Mouse (Mus musculus): ENCODE measurements around the gene Tns1. TPM values are rescaled to one million over a fixed set of nuclear protein-coding genes. Genes with fewer than 3 reads are reported as not detected.

Tns1 gene
- total and polyA plus RNA-seq, 3 experiments, result 0.40 to 3.6 (median 0.89) TPM

DNA sequence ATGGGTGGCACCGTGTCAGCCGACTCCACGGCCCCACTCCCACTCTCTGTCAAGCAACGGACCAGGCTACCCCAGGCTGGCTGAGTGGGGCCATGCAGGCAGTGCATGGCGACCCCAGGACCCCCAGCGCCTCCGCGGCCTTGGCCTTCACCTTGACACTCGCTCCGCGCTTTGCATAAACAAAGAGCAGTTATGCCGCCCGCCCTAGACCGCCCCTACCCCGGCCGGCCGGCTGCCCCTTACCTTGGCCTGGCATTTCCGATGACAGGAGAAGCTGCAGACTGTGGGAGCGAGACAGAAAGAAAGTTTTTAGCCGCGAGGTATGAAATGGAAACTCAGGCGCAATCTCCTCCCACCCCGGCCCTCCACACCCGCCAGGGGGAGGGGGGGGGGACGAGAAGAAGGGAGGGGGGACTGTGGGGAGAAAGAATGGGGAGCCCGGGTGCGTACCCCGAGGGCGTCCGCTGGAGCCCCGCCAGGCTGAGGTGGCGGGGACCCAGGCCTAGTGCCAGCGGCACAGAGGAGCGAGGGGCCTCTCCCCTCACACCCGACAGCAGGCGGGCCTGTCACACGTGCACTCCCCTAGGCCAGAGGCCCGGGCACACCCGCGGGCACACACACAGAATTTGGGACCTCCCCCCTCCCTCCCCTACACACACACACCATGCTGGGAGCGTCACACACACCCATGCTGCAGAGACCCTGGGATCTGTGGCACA lies 55.7 kb downstream of the Tns1 start:
- Histone ChIP-seq H3K9ac (ENCODE audit: insufficient read depth, low read depth) (no peak overlapping the region), H3K27ac (ENCODE audit: insufficient read depth, low read depth) (no peak overlapping the region), H3K9me3 (replicated peaks; ENCODE audit: low read length) (no peaks in the 10 kb centered on the region), H3K27me3 (replicated peaks) (peaks cover 17% of the 10 kb centered on the region), H3K4me1 (ENCODE audit: control insufficient read depth in 1 of 2, insufficient read depth in 2 of 2) (no peaks in the 10 kb centered on the region), H3K79me2 (replicated peaks; ENCODE audit: control insufficient read depth, extremely low read depth, insufficient read depth, poor library complexity, severe bottlenecking) (no peaks in the 10 kb centered on the region), H3K4me2 (ENCODE audit: insufficient read depth, low read depth, poor library complexity, severe bottlenecking) (peak overlapping the region; percentile 61), H3K36me3 (replicated peaks in 1 of 2; ENCODE audit: control insufficient read depth in 1 of 2, insufficient read depth in 1 of 2, low read length in 1 of 2) (no peaks in the 10 kb centered on the region), H3K4me3 (replicated peaks in 1 of 3; ENCODE audit: low read depth in 2 of 3, low read length in 2 of 3, poor library complexity in 1 of 3) (no peak overlapping the region)
- TF ChIP-seq HCFC1 (IDR thresholded peaks at IDR 0.05; ENCODE audit: low read depth, low read length), result no peak
- TF ChIP-seq MXI1 (IDR thresholded peaks at IDR 0.05; ENCODE audit: low read depth, low read length), result no peak
- TF ChIP-seq JUND (conservative IDR thresholded peaks at IDR 0.05; ENCODE audit: low read depth, low read length), result no peak
- DNase-seq (ENCODE audit: extremely low read depth), result no peak
- in situ Hi-C loops (cut with MboI; ENCODE audit: low pct_ligation_motif_present, low pct_unique_long_range_greater_than_20kb, low sequenced_read_pairs) (no loop called here), dilution Hi-C loops (cut with MboI; ENCODE audit: extremely low pct_ligation_motif_present, extremely low pct_unique_long_range_greater_than_20kb, low sequenced_read_pairs) (no loop called here)

DNA sequence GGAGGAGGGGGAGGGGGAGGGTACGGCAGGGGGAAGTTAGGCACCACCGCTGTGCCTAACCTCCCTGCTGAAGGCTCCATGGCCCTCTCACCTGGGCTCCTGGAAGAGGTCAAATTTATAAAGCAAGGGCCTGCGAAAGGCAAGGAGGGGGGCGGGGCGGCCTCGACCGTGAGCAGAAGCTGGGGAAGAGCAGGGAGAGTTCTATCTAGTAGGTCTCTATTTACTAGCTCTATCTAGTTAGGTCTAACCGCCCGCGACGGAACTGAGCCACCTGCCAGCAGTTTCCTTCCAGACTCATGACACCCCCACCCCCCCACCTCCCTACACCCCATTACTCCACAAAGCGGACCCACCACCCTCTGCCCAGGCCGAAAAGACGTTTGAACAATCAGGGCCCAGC lies 56.4 kb downstream of the Tns1 start:
- no peak overlapping the region for H3K27ac ChIP-seq (ENCODE audit: insufficient read depth, low read depth)
- no peaks in the 10 kb centered on the region for H3K4me1 ChIP-seq (ENCODE audit: control insufficient read depth in 1 of 2, insufficient read depth in 2 of 2)
- dilution Hi-C loops (cut with MboI; ENCODE audit: extremely low pct_ligation_motif_present, extremely low pct_unique_long_range_greater_than_20kb, low sequenced_read_pairs) (no loop called here), in situ Hi-C loops (cut with MboI; ENCODE audit: low pct_ligation_motif_present, low pct_unique_long_range_greater_than_20kb, low sequenced_read_pairs) (no loop called here)
- no peaks in the 10 kb centered on the region for H3K9me3 ChIP-seq (replicated peaks; ENCODE audit: low read length)
- DNase-seq (ENCODE audit: extremely low read depth), result no peak
- H3K79me2 ChIP-seq (replicated peaks; ENCODE audit: control insufficient read depth, extremely low read depth, insufficient read depth, poor library complexity, severe bottlenecking), result no peaks in the 10 kb centered on the region
- H3K27me3 ChIP-seq (replicated peaks), result peaks cover 17% of the 10 kb centered on the region
- no peak overlapping the region for H3K4me2 ChIP-seq (ENCODE audit: insufficient read depth, low read depth, poor library complexity, severe bottlenecking)
- no peak overlapping the region for H3K9ac ChIP-seq (ENCODE audit: insufficient read depth, low read depth)
- no peaks in the 10 kb centered on the region for H3K36me3 ChIP-seq (replicated peaks in 1 of 2; ENCODE audit: control insufficient read depth in 1 of 2, insufficient read depth in 1 of 2, low read length in 1 of 2)
- TF ChIP-seq UBTF (IDR thresholded peaks at IDR 0.05; ENCODE audit: low read depth, low read length) (no peak), GABPA (IDR thresholded peaks at IDR 0.05; ENCODE audit: insufficient replicate concordance, low read depth, low read length) (no peak), NRF1 (IDR thresholded peaks at IDR 0.05; ENCODE audit: low read depth, low read length) (no peak), CHD1 (IDR thresholded peaks at IDR 0.05; ENCODE audit: low read depth, low read length) (no peak), MEF2A (IDR thresholded peaks at IDR 0.05; ENCODE audit: borderline replicate concordance, low read depth, low read length) (no peak), MXI1 (IDR thresholded peaks at IDR 0.05; ENCODE audit: low read depth, low read length) (no peak), POLR2A (IDR thresholded peaks at IDR 0.05; ENCODE audit: low read depth, low read length) (no peak), KAT2A (IDR thresholded peaks at IDR 0.05; ENCODE audit: insufficient replicate concordance, low read length) (no peak), JUN (IDR thresholded peaks at IDR 0.05; ENCODE audit: insufficient read depth, low read depth, low read length) (no peak), ZMIZ1 (IDR thresholded peaks at IDR 0.05; ENCODE audit: low read depth, low read length) (no peak), IRF4 (IDR thresholded peaks at IDR 0.05; ENCODE audit: low read depth, low read length) (no peak), USF1 (IDR thresholded peaks at IDR 0.05; ENCODE audit: low read depth, low read length) (no peak), ELF1 (IDR thresholded peaks at IDR 0.05; ENCODE audit: low read depth, low read length) (no peak)
- H3K4me3 ChIP-seq (replicated peaks in 1 of 3; ENCODE audit: low read depth in 2 of 3, low read length in 2 of 3, poor library complexity in 1 of 3), result no peak overlapping the region

All from CH12.LX (cell line).